Comparison of ENCODE assay signal across 8 mouse cellular contexts in the genomic region with DNA sequence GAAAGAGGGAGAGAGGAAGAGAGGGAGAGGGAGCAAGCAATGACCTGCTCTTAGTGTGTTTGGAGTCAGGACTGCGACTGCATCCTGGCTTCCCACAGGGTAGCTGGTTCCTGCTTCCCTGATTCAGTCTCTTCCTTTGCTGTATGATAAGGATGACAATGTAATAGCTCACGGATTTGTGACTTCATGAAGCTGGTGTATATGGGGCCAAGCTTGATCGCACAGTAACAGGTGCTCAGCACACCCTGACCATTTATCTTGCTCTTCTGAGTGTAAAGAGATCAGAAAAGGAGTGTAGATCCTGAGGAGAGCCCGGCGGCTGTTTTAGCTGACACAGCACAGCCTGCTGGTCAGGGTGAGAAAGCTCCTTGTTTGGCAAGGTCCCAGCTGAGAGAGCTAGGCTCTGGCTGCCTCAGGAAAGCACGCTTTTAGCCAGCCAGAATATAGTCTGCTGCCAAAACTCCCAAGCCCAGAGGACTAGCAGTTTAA.
DNase-seq lines count a peak whose midpoint lies in the region; ATAC-seq lines count a peak whose summit lies in the region.

No protein-coding gene starts in this region.

- ATAC-seq in hindbrain, embryonic 13.5 days (ENCODE audit: low FRiP score): peak; percentile 82

- peak; percentile 20 for DNase-seq in R1 (ENCODE audit: low read depth, low spot score)
- DNase-seq in cerebellum, postnatal 25 days: peak; percentile 86 to 93
- peak; percentile 78 to 93 for DNase-seq in frontal cortex, postnatal 36 days (ENCODE audit: low spot score in 2 of 2)
- DNase-seq in layer of hippocampus, postnatal 14 days (ENCODE audit: low spot score in 2 of 2): peak; percentile 76 to 90
- peak; percentile 88 for DNase-seq in right cerebral cortex, adult 18-20 months
- DNase-seq in urinary bladder, postnatal 14 days (ENCODE audit: low spot score): peak; percentile 87

- H3K4me2 ChIP-seq in hindbrain, embryonic 13.5 days: no peak overlapping the region

- H3K4me1 ChIP-seq in hindbrain, embryonic 13.5 days (replicated peaks): peaks cover 9% of the 10 kb centered on the region; the same call in 1 of the 2 replicates

- no peaks in the 10 kb centered on the region for H3K9me3 ChIP-seq in hindbrain, embryonic 13.5 days

- no peaks in the 10 kb centered on the region for H3K79me2 ChIP-seq in macrophage (ENCODE audit: inconsistent target)

- no peaks in the 10 kb centered on the region for H3K27me3 ChIP-seq in hindbrain, embryonic 13.5 days

- H3K4me3 ChIP-seq in hindbrain, embryonic 13.5 days: no peak overlapping the region
- no peak overlapping the region for H3K4me3 ChIP-seq in macrophage (ENCODE audit: inconsistent target)

- no peak overlapping the region for H3K9ac ChIP-seq in hindbrain, embryonic 13.5 days

- WGBS in hindbrain, embryonic 13.5 days: 24% methylated on average over 6 of the region's 6 CpGs
- 47% methylated on average over 6 of the region's 6 CpGs for WGBS in macrophage (ENCODE audit: missing documents)

- no peaks in the 10 kb centered on the region for H3K36me3 ChIP-seq in hindbrain, embryonic 13.5 days
- no peaks in the 10 kb centered on the region for H3K36me3 ChIP-seq in macrophage (ENCODE audit: inconsistent target)

- H3K27ac ChIP-seq in hindbrain, embryonic 13.5 days: peak overlapping the region; percentile 30; the same call in 1 of the 2 replicates
- peak overlapping the region; percentile 45 for H3K27ac ChIP-seq in macrophage

Comparison
In these comparisons a context has a peak if more than half of its experiments do, and no peak if none do; other contexts are left out.
1. DNase-seq: peak in every context shown above with its lines; median percentile 90 in cerebellum, postnatal 25 days; 88 in right cerebral cortex, adult 18-20 months; 87 in urinary bladder, postnatal 14 days; 86 in frontal cortex, postnatal 36 days; 83 in layer of hippocampus, postnatal 14 days; 20 in R1.